Mouse (Mus musculus) ovary, postnatal 14 days (tissue): Measurements from ENCODE around the gene Vmn1r212.
"Not testable (repeated sequence)": the region's sequence is repeated elsewhere in the genome, so short reads cannot be mapped to it uniquely, and the experiment has no call there.

ENCODE experiments used
- DNase-seq: peaks from one replicate; pipeline ENCODE4 v3.0.0; 2022; ENCODE audit warnings: low spot score

Vmn1r212 gene

GRCm38 (mm10) chr13:22884105-22884504, at the start of gene Vmn1r212:
Gene Vmn1r212, minus strand, starts transcription at chr13:22884205.
- no peak for DNase-seq

DNA sequence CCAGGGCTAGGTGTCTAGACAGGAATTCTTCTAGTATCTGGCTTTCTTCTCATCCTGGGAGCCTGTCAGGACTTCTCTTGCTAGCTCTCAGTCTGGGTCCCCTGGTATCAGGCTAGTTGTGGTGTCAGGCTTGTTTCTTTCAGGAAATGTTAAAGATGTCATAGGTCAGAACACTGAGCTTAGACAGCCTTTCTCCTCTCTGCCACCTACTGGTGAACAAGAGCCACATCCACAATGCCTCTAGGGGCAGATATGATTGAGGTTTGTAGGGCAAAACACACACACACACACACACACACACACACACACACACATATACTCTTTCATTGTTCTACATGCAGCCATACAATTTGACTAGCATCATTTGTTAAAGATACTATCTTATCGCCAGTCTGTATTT, 4.7 kb downstream of the Vmn1r212 start:
- no peak for DNase-seq

GRCm38 (mm10) chr13:22857461-22857860, 26.5 kb downstream of the Vmn1r212 start, which contains the start of gene Vmn1r211:
Gene Vmn1r211, minus strand, starts transcription at chr13:22857561.
- DNase-seq: no peak

DNA sequence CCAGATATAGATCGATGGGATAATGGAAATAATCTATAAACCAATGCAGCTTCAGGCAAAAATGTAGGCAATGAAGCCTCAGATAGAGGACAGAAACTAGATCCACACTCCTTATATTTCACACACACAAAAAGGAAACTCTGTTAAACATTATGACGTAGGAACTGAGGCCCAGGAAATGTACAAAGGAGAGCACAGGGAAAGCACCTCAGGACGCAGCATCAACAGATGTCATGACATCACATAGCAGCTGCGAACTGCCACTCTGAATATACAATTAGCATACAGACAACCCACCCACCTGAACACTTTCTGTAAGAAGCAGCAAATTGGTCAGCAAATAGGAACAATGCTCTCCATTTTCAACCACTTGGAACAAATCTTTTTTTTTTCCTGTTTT, 29.2 kb downstream of the Vmn1r212 start:
- no peak for DNase-seq

DNA sequence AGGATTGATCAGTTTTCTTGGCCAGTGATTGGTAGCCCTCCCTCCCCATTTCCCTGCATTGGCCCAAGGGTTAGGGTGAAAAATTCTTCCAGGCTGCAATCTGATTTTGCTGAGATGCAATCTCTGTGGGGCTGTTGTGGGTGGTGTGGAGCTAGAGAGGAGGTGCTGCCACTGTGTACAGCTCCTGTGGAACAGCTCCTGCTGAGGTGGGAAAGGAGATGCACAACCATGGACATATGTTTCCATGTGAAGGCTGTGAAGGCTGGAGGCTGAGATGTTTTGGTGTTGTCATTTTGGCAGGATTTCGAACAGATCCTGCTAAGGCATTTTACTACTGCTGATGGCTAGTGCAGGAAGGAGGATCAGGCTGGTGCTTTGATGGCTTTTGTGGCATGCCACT, 37.2 kb downstream of the Vmn1r212 start:
- no peak for DNase-seq

- not testable (repeated sequence) for DNase-seq
Observed at GRCm38 (mm10) chr13:22844304-22844703, 39.7 kb downstream of the Vmn1r212 start.
